Mouse (Mus musculus): ENCODE measurements around the gene Gchfr. TPM values are rescaled to one million over a fixed set of nuclear protein-coding genes. Genes with fewer than 3 reads are reported as not detected.

Gchfr gene
- polyA plus RNA-seq, 1 experiment from 2014 or later = 2.5 TPM

- 91% methylated on average over 5 of the region's 5 CpGs for WGBS
- no peak overlapping the region for H3K27ac ChIP-seq (ENCODE audit: low read depth, low read length)
- H3K9me3 ChIP-seq (replicated peaks; ENCODE audit: control insufficient read depth, low read length) = no peaks in the 10 kb centered on the region
- no peak overlapping the region for H3K9ac ChIP-seq (ENCODE audit: low read length)
- no peak overlapping the region for H3K4me2 ChIP-seq (ENCODE audit: low read length)
- DNase-seq (ENCODE audit: low spot score) = no peak
- ATAC-seq = no peak
- H3K4me3 ChIP-seq (ENCODE audit: low read depth, low read length) = no peak overlapping the region
- no peaks in the 10 kb centered on the region for H3K27me3 ChIP-seq (replicated peaks; ENCODE audit: control insufficient read depth, insufficient read depth, low read length)
- peaks cover 6% of the 10 kb centered on the region; the same call in 1 of the 2 replicates for H3K4me1 ChIP-seq (ENCODE audit: control insufficient read depth, insufficient read depth, low read length)
- H3K36me3 ChIP-seq (ENCODE audit: control insufficient read depth, insufficient read depth, low read length) = peaks cover 42% of the 10 kb centered on the region
Observed at GRCm38 (mm10) chr2:119177384-119177939, 9.9 kb downstream of the Gchfr start.

GRCm38 (mm10) chr2:119182914-119183313 is 15.3 kb downstream of the Gchfr start:
- no peaks in the 10 kb centered on the region for H3K9me3 ChIP-seq (replicated peaks; ENCODE audit: control insufficient read depth, low read length)
- no peak for DNase-seq (ENCODE audit: low spot score)
- H3K27me3 ChIP-seq (replicated peaks; ENCODE audit: control insufficient read depth, insufficient read depth, low read length) = no peaks in the 10 kb centered on the region
- H3K9ac ChIP-seq (ENCODE audit: low read length) = no peak overlapping the region
- peaks cover 56% of the 10 kb centered on the region for H3K36me3 ChIP-seq (ENCODE audit: control insufficient read depth, insufficient read depth, low read length)
- no peaks in the 10 kb centered on the region for H3K4me1 ChIP-seq (ENCODE audit: control insufficient read depth, insufficient read depth, low read length)
- 80% methylated on average over 7 of the region's 7 CpGs for WGBS
- no peak overlapping the region for H3K4me3 ChIP-seq (ENCODE audit: low read depth, low read length)
- H3K27ac ChIP-seq (ENCODE audit: low read depth, low read length) = no peak overlapping the region
- no peak overlapping the region for H3K4me2 ChIP-seq (ENCODE audit: low read length)
- no peak for ATAC-seq

- peaks cover 15% of the 10 kb centered on the region for H3K36me3 ChIP-seq (ENCODE audit: control insufficient read depth, insufficient read depth, low read length)
Observed at GRCm38 (mm10) chr2:119189029-119189710, 21.6 kb downstream of the Gchfr start.

GRCm38 (mm10) chr2:119190969-119191368 is 23.4 kb downstream of the Gchfr start:
- no peaks in the 10 kb centered on the region; the same call in 1 of the 2 replicates for H3K4me1 ChIP-seq (ENCODE audit: control insufficient read depth, insufficient read depth, low read length)
- 89% methylated on average over 5 of the region's 5 CpGs for WGBS
- no peaks in the 10 kb centered on the region for H3K9me3 ChIP-seq (replicated peaks; ENCODE audit: control insufficient read depth, low read length)
- H3K36me3 ChIP-seq (ENCODE audit: control insufficient read depth, insufficient read depth, low read length) = no peaks in the 10 kb centered on the region
- DNase-seq (ENCODE audit: low spot score) (no peak), ATAC-seq (no peak)
- H3K4me3 ChIP-seq (ENCODE audit: low read depth, low read length) = no peak overlapping the region
- no peaks in the 10 kb centered on the region for H3K27me3 ChIP-seq (replicated peaks; ENCODE audit: control insufficient read depth, insufficient read depth, low read length)
- no peak overlapping the region for H3K4me2 ChIP-seq (ENCODE audit: low read length)
- no peak overlapping the region for H3K9ac ChIP-seq (ENCODE audit: low read length)
- no peak overlapping the region for H3K27ac ChIP-seq (ENCODE audit: low read depth, low read length)

More at GRCm38 (mm10) chr2:119189029-119189710, 21.6 kb downstream of the Gchfr start:
- Histone ChIP-seq H3K27me3 (replicated peaks; ENCODE audit: control insufficient read depth, insufficient read depth, low read length) (no peaks in the 10 kb centered on the region), H3K4me3 (ENCODE audit: low read depth, low read length) (peak overlapping the region; percentile 13; the same call in 1 of the 2 replicates), H3K27ac (ENCODE audit: low read depth, low read length) (no peak overlapping the region), H3K9me3 (replicated peaks; ENCODE audit: control insufficient read depth, low read length) (no peaks in the 10 kb centered on the region), H3K4me2 (ENCODE audit: low read length) (peak overlapping the region; percentile 52), H3K9ac (ENCODE audit: low read length) (no peak overlapping the region), H3K4me1 (ENCODE audit: control insufficient read depth, insufficient read depth, low read length) (no peaks in the 10 kb centered on the region; the same call in 1 of the 2 replicates)
- WGBS = 5% methylated on average over 15 of the region's 15 CpGs
- ATAC-seq = peak; percentile 93
- DNase-seq (ENCODE audit: low spot score) = peak; percentile 81

- ATAC-seq (no peak), DNase-seq (ENCODE audit: low spot score) (peak; percentile 16)
- Histone ChIP-seq H3K9ac (ENCODE audit: low read length) (no peak overlapping the region), H3K9me3 (replicated peaks; ENCODE audit: control insufficient read depth, low read length) (no peaks in the 10 kb centered on the region), H3K4me2 (ENCODE audit: low read length) (no peak overlapping the region), H3K27ac (ENCODE audit: low read depth, low read length) (no peak overlapping the region), H3K4me3 (ENCODE audit: low read depth, low read length) (no peak overlapping the region), H3K36me3 (ENCODE audit: control insufficient read depth, insufficient read depth, low read length) (no peaks in the 10 kb centered on the region), H3K27me3 (replicated peaks; ENCODE audit: control insufficient read depth, insufficient read depth, low read length) (no peaks in the 10 kb centered on the region), H3K4me1 (ENCODE audit: control insufficient read depth, insufficient read depth, low read length) (no peaks in the 10 kb centered on the region; the same call in 1 of the 2 replicates)
- WGBS = 87% methylated on average over 5 of the region's 5 CpGs
Observed at GRCm38 (mm10) chr2:119194140-119194539, 26.6 kb downstream of the Gchfr start.

GRCm38 (mm10) chr2:119196316-119197108 is 28.9 kb downstream of the Gchfr start:
- ATAC-seq = no peak
- no peak for DNase-seq (ENCODE audit: low spot score)
- 17% methylated on average over 4 of the region's 4 CpGs for WGBS

GRCm38 (mm10) chr2:119197493-119197892 is 29.9 kb downstream of the Gchfr start:
- DNase-seq (ENCODE audit: low spot score) (no peak), ATAC-seq (no peak)
- Histone ChIP-seq H3K9ac (ENCODE audit: low read length) (no peak overlapping the region), H3K4me1 (ENCODE audit: control insufficient read depth, insufficient read depth, low read length) (no peaks in the 10 kb centered on the region), H3K4me3 (ENCODE audit: low read depth, low read length) (no peak overlapping the region), H3K9me3 (replicated peaks; ENCODE audit: control insufficient read depth, low read length) (no peaks in the 10 kb centered on the region), H3K27me3 (replicated peaks; ENCODE audit: control insufficient read depth, insufficient read depth, low read length) (no peaks in the 10 kb centered on the region), H3K4me2 (ENCODE audit: low read length) (no peak overlapping the region), H3K27ac (ENCODE audit: low read depth, low read length) (no peak overlapping the region), H3K36me3 (ENCODE audit: control insufficient read depth, insufficient read depth, low read length) (no peaks in the 10 kb centered on the region)
- 86% methylated on average over 1 of the region's 1 CpGs for WGBS

More at GRCm38 (mm10) chr2:119196316-119197108, 28.9 kb downstream of the Gchfr start:
- Histone ChIP-seq H3K4me1 (ENCODE audit: control insufficient read depth, insufficient read depth, low read length) (no peaks in the 10 kb centered on the region), H3K36me3 (ENCODE audit: control insufficient read depth, insufficient read depth, low read length) (no peaks in the 10 kb centered on the region), H3K4me3 (ENCODE audit: low read depth, low read length) (no peak overlapping the region), H3K4me2 (ENCODE audit: low read length) (no peak overlapping the region), H3K27ac (ENCODE audit: low read depth, low read length) (no peak overlapping the region), H3K27me3 (replicated peaks; ENCODE audit: control insufficient read depth, insufficient read depth, low read length) (no peaks in the 10 kb centered on the region), H3K9ac (ENCODE audit: low read length) (no peak overlapping the region), H3K9me3 (replicated peaks; ENCODE audit: control insufficient read depth, low read length) (no peaks in the 10 kb centered on the region)

- ATAC-seq = no peak
- Histone ChIP-seq H3K9ac (ENCODE audit: low read length) (no peak overlapping the region), H3K4me2 (ENCODE audit: low read length) (no peak overlapping the region), H3K9me3 (replicated peaks; ENCODE audit: control insufficient read depth, low read length) (no peaks in the 10 kb centered on the region), H3K4me1 (ENCODE audit: control insufficient read depth, insufficient read depth, low read length) (no peaks in the 10 kb centered on the region), H3K27me3 (replicated peaks; ENCODE audit: control insufficient read depth, insufficient read depth, low read length) (no peaks in the 10 kb centered on the region), H3K4me3 (ENCODE audit: low read depth, low read length) (no peak overlapping the region), H3K27ac (ENCODE audit: low read depth, low read length) (no peak overlapping the region), H3K36me3 (ENCODE audit: control insufficient read depth, insufficient read depth, low read length) (no peaks in the 10 kb centered on the region)
- WGBS = 17% methylated on average over 1 of the region's 1 CpGs
- DNase-seq (ENCODE audit: low spot score) = no peak
Observed at GRCm38 (mm10) chr2:119198049-119198448, 30.5 kb downstream of the Gchfr start.

Data from forebrain, embryonic 14.5 days (tissue).